Mouse (Mus musculus): ENCODE measurements around the gene Prep. TPM values are rescaled to one million over a fixed set of nuclear protein-coding genes. Genes with fewer than 3 reads are reported as not detected.

Prep gene
- polyA plus RNA-seq (2015; fragmentation: Nextera tagmentation; extraction: Ambion mirVana): 26.9 and 28.1 TPM in 2 replicates

DNA sequence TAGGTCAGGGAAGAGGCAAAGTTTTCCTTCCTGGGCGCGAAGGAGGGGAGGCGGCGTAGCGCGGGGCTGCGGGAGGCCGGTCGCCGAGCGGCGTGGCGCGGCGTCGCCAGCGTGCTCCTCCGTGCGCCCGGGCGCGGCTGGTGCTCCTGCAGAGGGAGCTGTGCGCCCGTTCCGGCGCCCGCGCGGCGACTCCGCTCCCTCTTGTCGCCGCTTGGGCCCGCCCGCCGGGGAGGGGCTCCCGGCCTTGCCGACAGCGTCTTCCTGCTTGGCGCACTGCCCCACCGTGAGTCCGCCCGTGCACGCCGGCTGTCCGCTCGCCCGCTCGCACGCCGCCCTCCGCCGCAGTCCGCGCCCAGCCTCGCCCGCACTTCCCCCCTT, at the start of gene Prep:
TSS of gene Prep (plus strand) at position 273 of the 378 bp plus-strand sequence.
- Histone ChIP-seq H3K4me3 (ENCODE audit: low read length) (peak within 1 kb of the TSS; percentile 71), H3K4me1 (ENCODE audit: control insufficient read depth, insufficient read depth, low read depth, low read length) (peaks cover 16% of the 10 kb centered on the region), H3K27ac (ENCODE audit: low read depth, low read length) (peak within 1 kb of the TSS; percentile 79), H3K9me3 (ENCODE audit: control insufficient read depth, low read length) (no peaks in the 10 kb centered on the region), H3K36me3 (ENCODE audit: control insufficient read depth, insufficient read depth, low read length) (no peaks in the 10 kb centered on the region), H3K9ac (ENCODE audit: low read depth, low read length) (peak within 1 kb of the TSS; percentile 83), H3K27me3 (replicated peaks; ENCODE audit: control insufficient read depth, insufficient read depth, low read length) (no peaks in the 10 kb centered on the region), H3K4me2 (ENCODE audit: low read length) (peak within 1 kb of the TSS; percentile 64)
- WGBS: 0% methylated on average over 29 of the region's 57 CpGs
- ATAC-seq: peak; percentile 96

DNA sequence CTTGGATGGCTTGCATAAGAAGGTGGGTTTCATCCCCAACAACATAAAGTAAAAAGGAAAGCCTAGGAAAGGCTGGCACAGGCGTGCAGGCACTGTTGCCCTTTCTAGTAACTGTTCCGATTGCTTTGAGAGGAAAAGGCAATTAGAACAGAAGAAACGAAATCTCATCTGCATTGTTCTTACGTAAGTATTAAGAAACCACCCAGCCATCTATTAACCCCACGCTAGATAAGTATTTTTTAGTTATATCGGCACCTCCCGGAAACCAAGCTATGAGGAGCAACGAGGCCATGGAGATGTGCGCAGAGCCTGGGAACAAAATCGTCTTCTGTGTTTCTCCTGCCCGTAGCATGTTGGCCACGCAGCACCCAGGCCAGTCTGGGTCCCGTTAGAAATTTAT, 49.7 kb upstream of the Prep start:
- no peaks in the 10 kb centered on the region for H3K36me3 ChIP-seq (ENCODE audit: control insufficient read depth, insufficient read depth, low read length)
- WGBS: 95% methylated on average over 13 of the region's 13 CpGs
- no peak for ATAC-seq
- no peak overlapping the region for H3K27ac ChIP-seq (ENCODE audit: low read depth, low read length)
- no peaks in the 10 kb centered on the region for H3K27me3 ChIP-seq (replicated peaks; ENCODE audit: control insufficient read depth, insufficient read depth, low read length)
- no peaks in the 10 kb centered on the region for H3K4me1 ChIP-seq (ENCODE audit: control insufficient read depth, insufficient read depth, low read depth, low read length)
- H3K4me2 ChIP-seq (ENCODE audit: low read length): no peak overlapping the region
- H3K9me3 ChIP-seq (ENCODE audit: control insufficient read depth, low read length): no peaks in the 10 kb centered on the region
- H3K9ac ChIP-seq (ENCODE audit: low read depth, low read length): no peak overlapping the region
- no peak overlapping the region for H3K4me3 ChIP-seq (ENCODE audit: low read length)

DNA sequence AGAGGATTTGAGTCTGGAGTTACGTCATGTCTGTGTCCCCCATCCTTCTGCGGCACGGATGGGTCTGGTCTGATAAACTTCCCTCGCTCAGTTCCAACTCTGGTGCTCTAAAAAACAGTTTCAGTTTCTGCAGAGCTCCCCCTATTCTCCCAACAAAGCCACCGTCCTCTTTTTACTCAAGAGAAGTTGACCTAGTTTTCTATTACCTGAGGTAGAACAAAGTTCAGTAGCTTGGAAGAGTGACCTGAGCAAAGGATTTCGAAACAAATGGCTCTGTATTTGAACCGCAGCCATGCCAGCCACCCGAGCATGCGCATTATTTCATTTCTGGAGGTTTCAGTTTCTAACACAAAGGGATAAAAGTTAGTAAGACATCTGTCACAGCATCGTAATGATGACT, 49.2 kb upstream of the Prep start:
- H3K9ac ChIP-seq (ENCODE audit: low read depth, low read length): no peak overlapping the region
- no peaks in the 10 kb centered on the region for H3K9me3 ChIP-seq (ENCODE audit: control insufficient read depth, low read length)
- no peak overlapping the region for H3K4me2 ChIP-seq (ENCODE audit: low read length)
- no peak for ATAC-seq
- no peaks in the 10 kb centered on the region for H3K4me1 ChIP-seq (ENCODE audit: control insufficient read depth, insufficient read depth, low read depth, low read length)
- no peak overlapping the region for H3K27ac ChIP-seq (ENCODE audit: low read depth, low read length)
- WGBS: 87% methylated on average over 10 of the region's 10 CpGs
- H3K4me3 ChIP-seq (ENCODE audit: low read length): no peak overlapping the region
- H3K27me3 ChIP-seq (replicated peaks; ENCODE audit: control insufficient read depth, insufficient read depth, low read length): no peaks in the 10 kb centered on the region
- H3K36me3 ChIP-seq (ENCODE audit: control insufficient read depth, insufficient read depth, low read length): no peaks in the 10 kb centered on the region

DNA sequence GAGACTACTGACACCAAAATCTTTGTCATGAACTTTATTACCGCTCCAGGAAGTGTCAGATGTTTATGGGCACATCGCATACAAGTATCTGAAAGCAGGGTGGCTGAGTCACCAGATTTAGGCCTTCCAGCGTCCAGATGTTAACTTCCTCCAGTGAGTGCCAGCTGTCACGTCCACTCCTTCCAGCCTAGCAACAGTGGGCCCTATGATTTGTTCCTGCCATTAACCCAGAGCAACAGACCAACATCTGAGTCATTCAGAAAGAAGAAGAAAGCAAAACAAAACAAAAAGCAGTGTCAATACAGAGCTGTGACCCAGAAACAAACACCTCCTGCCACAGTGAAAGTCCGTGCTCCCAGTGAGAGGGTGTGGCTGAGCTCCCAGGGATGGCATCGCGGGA, 47.6 kb upstream of the Prep start:
- Histone ChIP-seq H3K27ac (ENCODE audit: low read depth, low read length) (no peak overlapping the region), H3K27me3 (replicated peaks; ENCODE audit: control insufficient read depth, insufficient read depth, low read length) (no peaks in the 10 kb centered on the region), H3K36me3 (ENCODE audit: control insufficient read depth, insufficient read depth, low read length) (no peaks in the 10 kb centered on the region), H3K4me2 (ENCODE audit: low read length) (no peak overlapping the region), H3K4me3 (ENCODE audit: low read length) (no peak overlapping the region), H3K9me3 (ENCODE audit: control insufficient read depth, low read length) (no peaks in the 10 kb centered on the region), H3K4me1 (ENCODE audit: control insufficient read depth, insufficient read depth, low read depth, low read length) (no peaks in the 10 kb centered on the region), H3K9ac (ENCODE audit: low read depth, low read length) (no peak overlapping the region)
- no peak for ATAC-seq
- WGBS: 38% methylated on average over 7 of the region's 7 CpGs

DNA sequence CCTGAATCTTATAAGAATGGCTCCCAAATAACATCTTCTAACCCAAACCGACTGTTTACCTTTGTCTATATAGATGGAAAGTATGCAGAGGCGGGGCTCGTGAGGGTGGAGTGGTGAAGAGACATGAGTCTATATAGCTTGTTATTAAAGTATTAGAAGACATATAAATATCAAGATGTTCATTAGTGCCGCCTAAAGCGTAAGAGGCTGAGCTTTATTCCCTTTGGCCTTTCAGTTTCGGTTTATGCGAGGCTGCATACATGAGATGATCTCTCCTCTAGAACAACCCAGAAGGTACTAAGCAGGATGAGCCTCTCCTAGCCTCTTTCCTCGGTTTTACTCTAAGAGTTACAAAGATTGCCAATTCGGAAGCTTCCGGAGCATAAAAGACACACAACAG, 47.2 kb upstream of the Prep start:
- Histone ChIP-seq H3K4me2 (ENCODE audit: low read length) (no peak overlapping the region), H3K36me3 (ENCODE audit: control insufficient read depth, insufficient read depth, low read length) (no peaks in the 10 kb centered on the region), H3K4me1 (ENCODE audit: control insufficient read depth, insufficient read depth, low read depth, low read length) (no peaks in the 10 kb centered on the region), H3K9me3 (ENCODE audit: control insufficient read depth, low read length) (no peaks in the 10 kb centered on the region), H3K27ac (ENCODE audit: low read depth, low read length) (no peak overlapping the region), H3K27me3 (replicated peaks; ENCODE audit: control insufficient read depth, insufficient read depth, low read length) (no peaks in the 10 kb centered on the region), H3K9ac (ENCODE audit: low read depth, low read length) (no peak overlapping the region), H3K4me3 (ENCODE audit: low read length) (no peak overlapping the region)
- WGBS: 81% methylated on average over 10 of the region's 10 CpGs
- ATAC-seq: no peak

DNA sequence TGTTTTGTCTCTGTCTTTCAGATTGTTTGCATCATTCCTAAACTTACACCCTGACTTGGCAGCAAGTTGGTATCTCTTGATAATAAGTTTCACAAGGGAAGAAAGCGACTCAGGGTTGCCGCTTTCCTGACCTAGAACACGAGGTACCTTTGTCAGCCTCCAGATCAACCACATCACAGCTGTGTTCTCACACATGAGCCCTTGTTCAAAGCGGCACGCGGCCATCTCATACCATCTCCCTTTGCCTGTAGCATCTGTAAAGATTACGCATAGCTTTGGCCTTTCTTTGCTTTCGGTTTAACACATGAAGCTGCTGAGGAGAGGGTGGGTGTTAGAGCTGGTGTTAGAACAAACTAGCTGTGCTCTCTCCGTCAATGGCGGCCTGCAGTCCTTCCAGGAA, 46.7 kb upstream of the Prep start:
- ATAC-seq: no peak
- H3K4me1 ChIP-seq (ENCODE audit: control insufficient read depth, insufficient read depth, low read depth, low read length): no peaks in the 10 kb centered on the region
- H3K27me3 ChIP-seq (replicated peaks; ENCODE audit: control insufficient read depth, insufficient read depth, low read length): no peaks in the 10 kb centered on the region
- no peaks in the 10 kb centered on the region for H3K9me3 ChIP-seq (ENCODE audit: control insufficient read depth, low read length)
- no peaks in the 10 kb centered on the region for H3K36me3 ChIP-seq (ENCODE audit: control insufficient read depth, insufficient read depth, low read length)
- H3K27ac ChIP-seq (ENCODE audit: low read depth, low read length): no peak overlapping the region
- no peak overlapping the region for H3K9ac ChIP-seq (ENCODE audit: low read depth, low read length)
- H3K4me3 ChIP-seq (ENCODE audit: low read length): no peak overlapping the region
- H3K4me2 ChIP-seq (ENCODE audit: low read length): no peak overlapping the region
- WGBS: 91% methylated on average over 10 of the region's 10 CpGs

DNA sequence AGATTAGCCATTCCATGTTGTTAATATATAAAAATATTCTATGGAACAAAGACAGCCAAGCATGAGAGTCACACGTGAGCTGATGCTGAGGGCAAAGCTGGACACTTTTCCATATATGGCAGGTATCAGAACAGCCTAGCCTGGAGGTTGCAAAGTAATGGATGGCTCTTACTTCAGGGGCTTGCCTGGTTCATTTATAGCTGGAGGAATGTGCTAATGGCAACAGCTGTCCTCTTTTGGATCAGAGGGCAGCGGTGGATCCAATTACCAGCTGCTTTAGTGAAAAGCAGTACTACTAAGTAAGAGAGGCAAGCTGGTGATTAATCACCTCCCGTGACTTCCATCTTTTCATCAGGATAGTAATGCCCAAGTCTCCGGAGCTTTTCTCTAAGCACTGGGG, 41.8 kb upstream of the Prep start:
- H3K4me1 ChIP-seq (ENCODE audit: control insufficient read depth, insufficient read depth, low read depth, low read length): no peaks in the 10 kb centered on the region
- no peak overlapping the region for H3K4me2 ChIP-seq (ENCODE audit: low read length)
- H3K27ac ChIP-seq (ENCODE audit: low read depth, low read length): no peak overlapping the region
- H3K9me3 ChIP-seq (ENCODE audit: control insufficient read depth, low read length): no peaks in the 10 kb centered on the region
- H3K27me3 ChIP-seq (replicated peaks; ENCODE audit: control insufficient read depth, insufficient read depth, low read length): no peaks in the 10 kb centered on the region
- WGBS: 19% methylated on average over 4 of the region's 4 CpGs
- H3K36me3 ChIP-seq (ENCODE audit: control insufficient read depth, insufficient read depth, low read length): no peaks in the 10 kb centered on the region
- H3K9ac ChIP-seq (ENCODE audit: low read depth, low read length): no peak overlapping the region
- peak; percentile 45 for ATAC-seq
- no peak overlapping the region for H3K4me3 ChIP-seq (ENCODE audit: low read length)

DNA sequence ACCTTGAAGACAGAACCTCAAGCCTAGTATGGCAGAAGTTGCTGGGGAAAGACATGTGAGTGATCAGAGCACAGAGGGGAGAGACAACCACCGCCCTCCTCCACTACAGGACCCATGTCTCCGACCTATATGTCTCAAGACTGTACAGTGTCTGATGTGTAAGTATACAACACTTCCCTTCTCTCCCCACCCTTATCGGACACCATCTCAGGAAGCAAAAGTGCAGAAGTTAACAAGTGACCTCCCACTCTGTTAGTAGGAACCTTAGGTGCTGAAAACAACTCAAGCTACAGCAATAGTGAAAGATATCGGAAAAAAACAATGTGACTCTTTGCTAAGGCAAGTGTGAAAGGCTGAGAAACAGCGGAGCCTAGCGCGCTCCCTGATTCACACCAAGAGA, 40.1 kb upstream of the Prep start:
- no peaks in the 10 kb centered on the region for H3K4me1 ChIP-seq (ENCODE audit: control insufficient read depth, insufficient read depth, low read depth, low read length)
- no peak overlapping the region for H3K9ac ChIP-seq (ENCODE audit: low read depth, low read length)
- no peak overlapping the region for H3K27ac ChIP-seq (ENCODE audit: low read depth, low read length)
- no peak overlapping the region for H3K4me3 ChIP-seq (ENCODE audit: low read length)
- no peak for ATAC-seq
- H3K9me3 ChIP-seq (ENCODE audit: control insufficient read depth, low read length): no peaks in the 10 kb centered on the region
- WGBS: 96% methylated on average over 7 of the region's 7 CpGs
- H3K27me3 ChIP-seq (replicated peaks; ENCODE audit: control insufficient read depth, insufficient read depth, low read length): no peaks in the 10 kb centered on the region
- H3K36me3 ChIP-seq (ENCODE audit: control insufficient read depth, insufficient read depth, low read length): no peaks in the 10 kb centered on the region
- no peak overlapping the region for H3K4me2 ChIP-seq (ENCODE audit: low read length)

DNA sequence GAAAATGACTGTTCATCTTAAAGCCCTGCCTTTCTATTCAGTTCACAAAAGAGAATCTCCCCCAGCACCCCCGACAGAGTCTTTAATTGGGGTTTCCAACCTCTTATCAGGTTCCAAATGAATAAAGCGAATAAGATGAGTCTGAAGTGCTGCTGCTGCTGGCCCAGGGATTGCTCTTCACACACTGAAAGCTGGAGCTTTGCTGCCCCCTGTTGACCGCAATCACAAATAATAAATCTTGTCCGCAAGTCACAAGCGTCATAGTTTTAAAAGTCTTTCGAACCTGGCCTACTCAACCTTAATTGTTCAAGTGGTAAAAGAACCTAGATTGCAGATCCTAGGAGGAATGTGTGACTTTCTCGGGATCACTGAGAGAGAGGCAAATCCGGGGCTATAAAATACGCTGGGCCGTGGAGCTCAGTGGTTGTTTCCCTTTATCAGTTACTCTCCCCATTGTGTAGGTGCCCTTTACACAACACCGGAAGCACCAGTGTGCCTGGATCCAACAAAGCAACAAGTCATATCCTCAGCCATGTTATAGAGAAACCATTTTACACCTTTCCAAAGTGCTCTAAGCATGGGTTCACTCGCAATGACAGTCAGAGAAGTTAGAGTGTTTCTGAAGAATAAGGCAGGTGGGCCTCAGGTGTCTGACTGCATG, 21.6 kb upstream of the Prep start:
- Histone ChIP-seq H3K36me3 (ENCODE audit: control insufficient read depth, insufficient read depth, low read length) (no peaks in the 10 kb centered on the region), H3K4me3 (ENCODE audit: low read length) (no peak overlapping the region), H3K9me3 (ENCODE audit: control insufficient read depth, low read length) (no peaks in the 10 kb centered on the region), H3K27me3 (replicated peaks; ENCODE audit: control insufficient read depth, insufficient read depth, low read length) (no peaks in the 10 kb centered on the region), H3K4me2 (ENCODE audit: low read length) (no peak overlapping the region; the same call in 1 of the 2 replicates), H3K4me1 (ENCODE audit: control insufficient read depth, insufficient read depth, low read depth, low read length) (no peaks in the 10 kb centered on the region), H3K9ac (ENCODE audit: low read depth, low read length) (no peak overlapping the region), H3K27ac (ENCODE audit: low read depth, low read length) (no peak overlapping the region)
- ATAC-seq: peak; percentile 85
- 29% methylated on average over 12 of the region's 12 CpGs for WGBS

DNA sequence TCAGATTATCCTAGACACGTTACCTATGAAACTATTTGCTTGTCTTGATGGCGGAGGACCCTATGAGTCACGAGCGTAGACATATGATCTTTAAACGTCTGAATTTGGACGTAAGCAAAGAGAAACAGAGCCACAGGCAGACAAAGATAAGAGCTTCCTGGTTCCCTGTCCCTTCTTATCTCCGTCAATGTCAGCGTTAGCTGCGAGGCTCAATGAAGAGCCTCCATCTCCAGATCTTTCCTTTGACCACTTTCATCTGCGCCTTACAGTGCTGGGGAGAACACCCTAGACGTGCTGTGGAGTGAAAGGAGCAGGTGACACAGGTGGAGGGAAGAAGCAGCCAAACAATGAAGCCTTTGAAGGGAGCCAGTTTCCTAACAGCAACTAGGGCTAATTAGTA, 18.8 kb upstream of the Prep start:
- H3K4me2 ChIP-seq (ENCODE audit: low read length): no peak overlapping the region
- no peak overlapping the region for H3K27ac ChIP-seq (ENCODE audit: low read depth, low read length)
- no peaks in the 10 kb centered on the region for H3K4me1 ChIP-seq (ENCODE audit: control insufficient read depth, insufficient read depth, low read depth, low read length)
- H3K9me3 ChIP-seq (ENCODE audit: control insufficient read depth, low read length): no peaks in the 10 kb centered on the region
- no peaks in the 10 kb centered on the region for H3K27me3 ChIP-seq (replicated peaks; ENCODE audit: control insufficient read depth, insufficient read depth, low read length)
- no peaks in the 10 kb centered on the region for H3K36me3 ChIP-seq (ENCODE audit: control insufficient read depth, insufficient read depth, low read length)
- no peak overlapping the region for H3K9ac ChIP-seq (ENCODE audit: low read depth, low read length)
- WGBS: 80% methylated on average over 11 of the region's 11 CpGs
- no peak for ATAC-seq
- H3K4me3 ChIP-seq (ENCODE audit: low read length): no peak overlapping the region

All from hindbrain, embryonic 16.5 days (tissue).